Mouse (Mus musculus) cerebellum, postnatal 10 days (tissue): ENCODE results near the gene Rbks.

Experiments
- DNase-seq, 2 experiments: peaks; one replicate each; pipeline ENCODE4 v3.0.0; 2021; ENCODE audit warnings: mixed read lengths in 2 of 2

Rbks gene

GRCm38 (mm10) chr5:31696971-31697643 is at the start of gene Rbks:
Rbks (minus strand) TSS chr5:31697627.
- DNase-seq: no peak

DNA sequence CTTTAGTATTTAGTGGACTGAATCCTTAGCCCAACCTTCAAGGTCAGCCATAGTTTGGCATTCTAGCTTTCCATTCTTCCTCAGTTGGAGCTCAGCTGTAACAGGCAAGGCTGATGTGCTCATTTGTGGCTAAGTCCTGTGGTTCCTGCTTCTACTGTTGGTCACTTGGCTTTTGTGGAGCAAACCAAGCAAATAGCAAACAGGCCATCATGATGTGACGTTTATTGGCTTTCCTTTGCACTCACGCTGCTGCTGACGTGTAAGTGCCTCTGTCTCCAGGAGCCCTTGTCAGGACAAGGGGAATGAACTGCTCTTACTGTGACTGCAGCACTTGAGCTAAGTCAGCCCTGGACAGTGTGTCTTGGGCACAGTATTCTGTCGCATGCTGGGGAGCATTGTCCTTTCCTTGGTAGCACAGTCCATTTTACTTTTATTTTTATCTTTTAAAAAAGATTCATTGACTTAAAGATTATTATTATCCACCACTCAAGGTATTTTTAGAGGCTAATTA is 45.1 kb upstream of the Rbks start:
- no peak for DNase-seq

- DNase-seq: no peak
Observed at GRCm38 (mm10) chr5:31741931-31742330, 44.5 kb upstream of the Rbks start.

GRCm38 (mm10) chr5:31732644-31733338 is 35.4 kb upstream of the Rbks start:
- no peak for DNase-seq

DNA sequence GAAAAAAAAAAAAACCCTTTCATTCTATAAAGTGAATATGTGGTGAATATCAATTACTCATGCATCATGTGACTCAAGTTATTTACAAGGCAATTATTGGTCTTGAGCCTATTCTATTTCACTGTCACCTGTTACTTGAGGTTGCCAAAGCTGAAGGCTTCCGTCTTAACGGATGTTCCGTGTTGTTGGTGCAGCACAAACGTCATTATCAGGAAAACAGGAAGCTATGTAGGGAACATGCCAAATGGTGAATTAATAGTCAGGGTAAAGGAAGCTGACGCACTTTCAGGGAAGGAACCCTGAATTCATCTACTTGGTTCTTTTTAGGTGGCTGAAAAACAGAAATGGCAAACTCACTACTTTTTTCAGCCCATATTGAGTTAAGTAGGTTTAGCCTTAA is 30.0 kb upstream of the Rbks start:
- DNase-seq: no peak

- no peak for DNase-seq
Observed at GRCm38 (mm10) chr5:31725885-31726284, 28.5 kb upstream of the Rbks start.

GRCm38 (mm10) chr5:31724519-31724918 is 27.1 kb upstream of the Rbks start:
- peak; percentile 26 to 41 for DNase-seq

- DNase-seq: peak; percentile 34 to 50
Observed at GRCm38 (mm10) chr5:31715486-31716150, 18.2 kb upstream of the Rbks start.

- no peak for DNase-seq
Observed at GRCm38 (mm10) chr5:31713841-31714264, 16.4 kb upstream of the Rbks start.

DNA sequence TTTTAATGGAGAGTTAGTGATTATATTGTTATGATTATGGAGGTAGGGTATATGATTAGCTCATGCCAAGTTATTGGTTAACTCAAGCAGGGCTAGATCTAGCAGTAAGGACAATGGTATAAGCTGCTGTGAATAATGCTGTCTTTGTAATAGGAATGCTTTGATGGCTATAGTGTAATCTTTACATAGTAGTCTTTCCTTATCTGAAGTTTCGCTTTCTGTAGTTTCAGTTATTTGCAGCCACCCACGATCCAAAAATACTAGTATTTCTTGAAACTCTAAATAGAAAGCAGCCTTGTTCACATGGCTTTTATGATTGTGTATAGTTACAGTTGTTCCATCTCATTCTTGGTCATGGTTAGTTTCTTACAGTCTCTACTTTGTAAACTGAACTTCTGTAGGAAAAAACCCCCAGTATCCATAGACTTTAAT is 15.9 kb upstream of the Rbks start:
- DNase-seq: no peak

DNA sequence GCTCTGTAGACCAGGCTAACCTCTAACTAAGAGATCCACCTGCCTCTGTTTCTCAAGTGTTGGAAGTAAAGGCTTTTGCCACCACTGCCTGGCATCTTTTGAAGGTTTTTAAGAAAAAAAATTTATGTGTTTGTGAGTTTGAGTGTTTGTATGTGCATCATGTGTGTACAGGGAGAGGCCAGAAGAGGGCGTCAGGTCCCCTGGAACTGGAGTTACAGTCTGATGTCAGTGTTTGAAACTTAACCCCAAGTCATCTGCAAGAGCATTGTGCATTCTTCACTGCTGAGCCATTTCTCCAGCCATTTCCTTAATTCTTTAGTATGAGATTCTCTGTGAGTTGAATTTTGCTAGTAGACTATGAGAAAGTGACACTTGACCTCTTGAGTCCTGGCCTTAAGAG is 12.0 kb upstream of the Rbks start:
- DNase-seq: peak; percentile 13 to 20

- DNase-seq: no peak
Observed at GRCm38 (mm10) chr5:31706826-31707225, 9.4 kb upstream of the Rbks start.

- no peak for DNase-seq
Observed at GRCm38 (mm10) chr5:31704971-31705370, 7.5 kb upstream of the Rbks start.

GRCm38 (mm10) chr5:31699397-31699796 is 2.0 kb upstream of the Rbks start:
- DNase-seq: no peak

- peak in 1 of 2 experiments; percentile 15 for DNase-seq
Observed at GRCm38 (mm10) chr5:31698931-31699330, 1.5 kb upstream of the Rbks start.

DNA sequence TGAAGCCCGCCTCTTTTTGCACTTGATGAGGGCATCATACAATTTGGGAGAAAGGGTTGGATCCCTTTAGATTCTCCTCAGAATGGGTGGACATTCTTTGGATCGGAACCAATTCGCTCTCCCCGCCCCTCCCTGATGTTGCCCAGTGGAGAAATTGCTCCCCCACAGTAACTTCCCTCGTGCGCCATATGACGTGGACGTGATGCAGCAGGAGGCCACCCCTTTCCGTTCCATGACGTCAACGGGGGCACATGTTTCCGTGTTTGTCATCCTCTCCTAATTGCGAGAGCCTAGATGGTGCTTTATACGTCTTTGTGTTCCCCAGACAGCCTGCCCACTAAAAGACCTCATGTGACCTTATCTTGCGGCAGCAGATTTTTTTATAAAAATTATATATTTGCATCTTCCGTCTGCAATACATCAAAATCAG is 885 bp upstream of the Rbks start:
- peak; percentile 90 to 92 for DNase-seq

DNA sequence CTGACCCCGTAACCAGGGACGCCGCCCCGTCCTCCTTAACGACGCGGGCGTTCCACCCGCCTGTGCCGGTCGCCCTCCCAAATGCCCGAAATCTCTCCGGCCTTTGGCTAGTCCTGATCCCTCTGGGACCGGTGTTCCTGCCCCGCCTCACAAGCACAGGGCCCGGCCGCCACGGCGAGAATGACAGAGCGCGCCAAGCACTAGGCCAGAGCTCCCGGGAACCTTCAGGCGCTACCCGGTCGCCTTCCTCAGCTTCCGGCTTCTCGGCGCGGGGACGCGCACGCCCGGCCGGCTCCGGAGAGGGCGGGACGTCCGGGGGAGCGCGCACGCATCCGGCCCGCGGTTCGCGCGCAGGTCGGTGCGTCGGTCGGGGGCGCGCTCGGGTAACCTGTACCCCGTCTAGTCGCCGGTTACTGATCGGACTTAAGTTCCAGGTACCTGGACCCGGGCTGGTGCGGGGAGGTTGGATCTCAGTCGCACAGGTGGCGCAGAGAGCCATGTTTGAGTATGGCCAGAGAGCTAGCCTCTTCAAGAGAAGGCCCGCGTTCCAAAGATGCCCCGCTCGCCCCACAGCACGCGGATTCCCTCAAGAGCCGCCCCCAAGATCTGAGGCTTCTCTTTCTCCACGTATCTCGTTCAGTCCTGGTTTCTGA is 343 bp upstream of the Rbks start, which contains the start of gene Babam2:
Babam2 (plus strand) TSS at position 41 of the 653 bp plus-strand sequence.
- peak; percentile 95 to 97 for DNase-seq

- no peak for DNase-seq
Observed at GRCm38 (mm10) chr5:31693191-31693590, 4.2 kb downstream of the Rbks start.

- DNase-seq: no peak
Observed at GRCm38 (mm10) chr5:31687972-31688371, 9.5 kb downstream of the Rbks start.

- no peak for DNase-seq
Observed at GRCm38 (mm10) chr5:31686040-31686439, 11.4 kb downstream of the Rbks start.

GRCm38 (mm10) chr5:31682305-31682704 is 15.1 kb downstream of the Rbks start:
- DNase-seq: no peak

GRCm38 (mm10) chr5:31680183-31680582 is 17.2 kb downstream of the Rbks start:
- no peak for DNase-seq

DNA sequence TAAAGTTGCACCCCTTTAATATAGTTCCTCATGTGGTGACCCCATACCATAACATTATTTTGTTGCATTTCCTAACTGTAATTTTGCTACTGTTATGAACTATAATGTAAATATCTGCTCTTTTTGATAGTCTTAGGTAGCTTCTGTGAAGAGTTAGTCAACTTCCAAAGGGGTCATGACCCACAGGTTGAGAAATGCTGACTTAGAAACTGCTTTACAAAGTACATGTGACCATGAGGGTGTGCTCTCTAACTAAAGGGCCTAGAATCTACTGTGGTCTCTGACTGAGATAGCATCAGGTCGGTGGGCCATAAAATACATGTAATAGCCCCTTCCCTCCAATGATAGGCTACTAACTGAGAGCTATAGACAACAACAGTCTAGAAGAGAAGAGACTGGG is 19.4 kb downstream of the Rbks start:
- DNase-seq: no peak
